Mouse (Mus musculus): ENCODE results near the gene Peak1. TPM values are rescaled to one million over a fixed set of nuclear protein-coding genes. Genes with fewer than 3 reads are reported as not detected.

Peak1 gene
- polyA plus RNA-seq, 1 experiment = 83.7 TPM

DNA sequence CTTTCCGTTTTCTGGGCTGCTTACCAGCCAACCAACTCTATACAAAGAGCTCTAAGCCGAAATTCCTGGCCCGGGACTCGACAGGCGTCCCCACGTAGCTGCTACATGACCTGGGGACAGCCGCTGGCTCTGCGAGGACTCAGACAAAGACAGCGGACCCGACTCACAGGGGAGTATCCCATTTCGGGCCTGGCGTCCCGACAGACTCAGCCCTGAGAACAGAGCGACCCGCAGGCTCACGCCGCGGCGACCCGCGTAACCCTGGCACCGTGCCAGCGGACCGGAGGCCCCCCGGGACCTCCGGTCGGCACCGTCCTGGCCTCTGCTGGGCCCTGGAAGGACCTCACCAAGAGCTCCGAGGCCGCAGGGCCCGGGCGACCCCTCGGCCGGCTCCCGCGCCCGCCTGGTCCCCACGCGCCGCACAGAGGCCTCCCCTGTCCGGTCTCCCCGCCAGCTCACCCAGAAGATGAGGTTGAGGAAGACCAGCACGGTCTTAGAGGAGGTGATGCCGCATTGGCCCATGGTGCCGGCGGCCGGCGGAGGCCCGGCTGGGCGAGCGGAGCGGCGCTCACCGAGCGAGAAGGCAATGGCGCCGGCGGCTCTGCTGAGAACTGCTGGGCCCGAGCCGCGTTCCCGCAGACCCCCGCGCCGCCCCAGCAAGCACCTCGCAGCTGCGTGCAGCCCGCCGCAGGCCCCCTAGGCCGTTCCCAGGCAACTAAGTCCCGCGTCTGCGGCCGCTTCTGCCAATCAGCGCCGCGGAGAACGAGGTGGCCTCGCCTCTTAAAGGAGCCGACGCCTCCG is 257.3 kb downstream of the Peak1 start:
- H3K4me3 ChIP-seq (ENCODE audit: insufficient read depth, low read length) = peak overlapping the region; percentile 72
- H3K27ac ChIP-seq (ENCODE audit: insufficient read depth, low read length) = peak overlapping the region; percentile 34; the same call in 1 of the 2 replicates
- TF ChIP-seq POLR2A (IDR thresholded peaks at IDR 0.05; ENCODE audit: low read depth, low read length) = peak; percentile 68; the same call in 1 of the 2 replicates
- no peak for TF ChIP-seq CTCF (IDR thresholded peaks at IDR 0.05; ENCODE audit: borderline replicate concordance, insufficient read depth, low read length)
- peaks cover 4% of the 10 kb centered on the region for H3K4me1 ChIP-seq (ENCODE audit: control insufficient read depth, insufficient read depth, low read length)

DNA sequence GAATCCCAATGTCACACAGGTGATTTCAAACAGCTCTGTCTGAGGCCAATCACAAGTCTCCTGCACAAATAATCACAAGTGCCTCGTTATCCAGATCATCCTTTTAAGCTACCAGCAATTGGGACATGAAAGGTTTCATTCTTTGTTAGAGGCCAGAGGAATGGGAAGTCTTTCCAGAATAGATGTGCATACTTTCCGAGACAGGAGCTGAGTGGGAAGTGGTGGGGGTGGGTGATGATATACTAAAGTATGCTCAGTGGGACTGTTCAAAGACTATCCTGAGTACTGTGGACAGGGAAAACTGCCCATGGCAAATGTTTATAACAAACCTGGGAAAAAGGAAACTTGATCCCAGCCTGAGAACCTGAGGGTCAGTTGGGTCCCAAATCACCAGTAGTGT is 258.4 kb downstream of the Peak1 start:
- Histone ChIP-seq H3K27ac (ENCODE audit: insufficient read depth, low read length) (no peak overlapping the region), H3K4me3 (ENCODE audit: insufficient read depth, low read length) (peak overlapping the region; percentile 72), H3K4me1 (ENCODE audit: control insufficient read depth, insufficient read depth, low read length) (peaks cover 4% of the 10 kb centered on the region)
- TF ChIP-seq POLR2A (IDR thresholded peaks at IDR 0.05; ENCODE audit: low read depth, low read length) (no peak), CTCF (IDR thresholded peaks at IDR 0.05; ENCODE audit: borderline replicate concordance, insufficient read depth, low read length) (no peak)

DNA sequence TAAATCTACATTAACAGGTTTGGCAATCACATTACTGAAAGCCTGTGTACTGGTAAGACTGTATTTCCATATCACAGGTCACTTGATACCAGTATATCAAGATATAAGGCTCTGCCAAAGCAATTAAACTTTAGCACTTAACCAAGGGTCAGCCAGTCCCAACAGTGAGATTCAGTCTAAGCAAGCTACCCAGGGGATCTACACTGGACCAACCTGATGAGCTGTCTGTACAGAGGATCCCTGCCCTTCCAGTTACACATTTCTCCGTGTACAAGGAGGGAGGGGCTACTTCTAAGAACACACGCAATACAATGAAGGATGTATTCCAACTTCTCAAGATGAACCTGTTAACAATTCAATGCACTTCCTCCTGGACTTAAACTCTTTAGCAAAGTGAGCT is 259.8 kb downstream of the Peak1 start:
- H3K4me3 ChIP-seq (ENCODE audit: insufficient read depth, low read length) = no peak overlapping the region
- no peak for TF ChIP-seq POLR2A (IDR thresholded peaks at IDR 0.05; ENCODE audit: low read depth, low read length)
- no peak for TF ChIP-seq CTCF (IDR thresholded peaks at IDR 0.05; ENCODE audit: borderline replicate concordance, insufficient read depth, low read length)
- no peak overlapping the region for H3K27ac ChIP-seq (ENCODE audit: insufficient read depth, low read length)
- peaks cover 4% of the 10 kb centered on the region for H3K4me1 ChIP-seq (ENCODE audit: control insufficient read depth, insufficient read depth, low read length)

DNA sequence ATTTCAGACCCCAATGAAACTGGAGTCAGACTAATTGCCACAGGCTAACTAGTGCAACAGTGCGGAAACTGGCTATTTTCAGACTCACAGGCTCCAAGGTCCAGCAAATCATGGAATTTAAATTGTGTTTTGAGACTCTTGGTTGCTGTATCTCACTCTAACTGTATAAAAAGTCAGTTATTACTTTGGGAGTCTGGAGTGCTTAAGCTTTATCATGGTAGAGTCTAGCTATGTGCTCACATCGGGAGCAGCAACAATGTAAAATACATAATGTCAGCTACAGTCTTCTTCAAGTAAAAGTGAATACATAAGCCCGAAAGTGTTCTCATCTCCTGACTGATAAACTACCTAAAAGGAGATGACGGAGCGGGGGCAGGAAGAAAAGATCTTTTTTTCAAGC is 263.3 kb downstream of the Peak1 start:
- no peak for TF ChIP-seq POLR2A (IDR thresholded peaks at IDR 0.05; ENCODE audit: low read depth, low read length)
- no peak for TF ChIP-seq CTCF (IDR thresholded peaks at IDR 0.05; ENCODE audit: borderline replicate concordance, insufficient read depth, low read length)
- H3K27ac ChIP-seq (ENCODE audit: insufficient read depth, low read length) = no peak overlapping the region
- H3K4me1 ChIP-seq (ENCODE audit: control insufficient read depth, insufficient read depth, low read length) = peaks cover 10% of the 10 kb centered on the region
- no peak overlapping the region for H3K4me3 ChIP-seq (ENCODE audit: insufficient read depth, low read length)

DNA sequence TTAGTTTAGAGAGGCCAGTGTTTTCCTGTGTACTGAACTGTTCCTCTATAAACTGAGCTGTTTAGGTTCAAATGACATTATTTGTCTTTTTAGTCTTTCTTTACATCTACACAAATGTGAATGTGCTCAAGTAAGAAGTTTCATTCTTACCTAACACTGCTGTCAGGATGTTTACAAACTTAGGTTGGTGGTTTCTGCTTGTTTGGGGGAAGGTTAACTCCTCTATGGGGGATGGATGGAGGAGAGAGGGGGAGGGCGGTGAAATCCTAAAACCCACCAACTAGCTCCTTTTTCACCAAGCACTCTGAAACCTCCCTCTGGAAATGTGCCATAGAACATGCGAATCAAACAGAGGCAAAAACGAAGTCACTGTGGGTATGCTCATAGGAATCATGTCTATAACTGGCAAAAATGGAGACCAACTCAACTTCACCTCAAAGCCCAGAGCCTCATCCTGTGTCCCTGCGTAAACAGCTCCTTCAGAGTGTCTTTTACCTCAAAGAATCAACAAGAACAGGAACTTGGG is 265.3 kb downstream of the Peak1 start:
- TF ChIP-seq POLR2A (IDR thresholded peaks at IDR 0.05; ENCODE audit: low read depth, low read length) (no peak), CTCF (IDR thresholded peaks at IDR 0.05; ENCODE audit: borderline replicate concordance, insufficient read depth, low read length) (no peak)
- H3K27ac ChIP-seq (ENCODE audit: insufficient read depth, low read length) = peak overlapping the region; percentile 82
- H3K4me3 ChIP-seq (ENCODE audit: insufficient read depth, low read length) = no peak overlapping the region
- peaks cover 7% of the 10 kb centered on the region for H3K4me1 ChIP-seq (ENCODE audit: control insufficient read depth, insufficient read depth, low read length)

DNA sequence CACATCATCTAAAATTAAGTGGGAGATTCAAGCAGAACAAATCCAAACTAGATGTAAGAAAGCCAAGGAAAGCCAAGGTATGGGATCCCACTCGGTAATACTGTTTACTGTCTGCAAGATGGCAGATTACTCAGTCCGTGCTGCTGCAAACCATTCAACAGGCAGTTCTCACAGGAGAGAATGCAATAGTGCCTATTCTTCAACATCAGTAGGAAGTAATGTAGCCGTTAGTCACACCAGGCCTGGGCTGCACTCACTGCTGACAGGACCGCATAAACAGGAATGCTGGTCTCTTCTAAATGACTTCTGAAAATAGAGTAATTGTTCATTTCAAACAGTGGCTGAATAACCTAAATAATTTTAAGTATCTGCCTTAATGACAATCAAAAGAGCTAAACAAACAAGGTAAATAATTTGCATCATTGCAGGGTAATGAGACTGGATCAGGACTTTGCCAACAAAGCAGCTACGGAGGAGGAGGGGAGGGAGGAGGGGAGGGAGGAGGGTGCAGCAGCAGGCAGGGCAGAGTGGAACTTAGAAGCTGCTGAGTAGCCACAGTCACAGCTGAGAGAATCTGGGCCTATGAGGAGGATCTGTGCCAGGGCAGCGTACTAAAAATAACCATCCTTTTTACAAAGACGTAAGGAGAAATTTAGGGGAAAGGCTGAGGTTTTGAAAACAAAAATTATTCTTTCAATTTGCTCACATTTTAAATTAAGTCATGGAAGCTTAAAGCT is 266.0 kb downstream of the Peak1 start:
- H3K4me3 ChIP-seq (ENCODE audit: insufficient read depth, low read length) = no peak overlapping the region
- TF ChIP-seq POLR2A (IDR thresholded peaks at IDR 0.05; ENCODE audit: low read depth, low read length) = no peak
- TF ChIP-seq CTCF (IDR thresholded peaks at IDR 0.05; ENCODE audit: borderline replicate concordance, insufficient read depth, low read length) = no peak
- H3K27ac ChIP-seq (ENCODE audit: insufficient read depth, low read length) = peak overlapping the region; percentile 82
- peaks cover 7% of the 10 kb centered on the region for H3K4me1 ChIP-seq (ENCODE audit: control insufficient read depth, insufficient read depth, low read length)

Other genes with a start within 250 kb of the Peak1 start
- gene Hmg20a, start 542 bp upstream of the Peak1 start, polyA plus RNA-seq (2011; ENCODE audit: insufficient read length, low read depth, missing spikeins) = 33.1 and 38.6 TPM in 2 replicates

Measured in embryonic fibroblast, embryonic 13.5 days (primary cell).